In genomic region chr9:78395630-78396351, GRCm38 (mm10) we compare ENCODE assay signal across 9 mouse cellular contexts. TPM values are rescaled to one million over a fixed set of nuclear protein-coding genes. Genes with fewer than 3 reads are reported as not detected.
DNase-seq lines count a peak whose midpoint lies in the region; ATAC-seq lines count a peak whose summit lies in the region.
"Had no signal": no experiment of that assay in that cellular context is flagged by ENCODE, and none has a peak within 500 bp of the region (broad histone marks: within the 10 kb centered on the region; RNA-seq: fewer than 3 reads in every experiment).

Ddx43 (plus strand) TSS chr9:78395777.

- H3K4me3 ChIP-seq in forebrain, embryonic 10.5 days = peak within 1 kb of the TSS; percentile 49
- peak within 1 kb of the TSS; percentile 49 for H3K4me3 ChIP-seq in lung, embryonic 16.5 days (ENCODE audit: low read length)

- 4% methylated on average over 93 of the region's 93 CpGs for WGBS in forebrain, embryonic 10.5 days
- 1% methylated on average over 67 of the region's 93 CpGs for whole genome bisulfite sequencing in lung, embryonic 16.5 days

- ATAC-seq in lung, embryonic 16.5 days (ENCODE audit: low read depth) = peak; percentile 94

- DNase-seq in cerebellum, postnatal 4 days (ENCODE audit: low spot score in 2 of 2) = peak; percentile 26 to 63
- no peak for DNase-seq in cerebellum, adult 11-12 months
- peak; percentile 71 for DNase-seq in forebrain, embryonic 10.5 days (ENCODE audit: extremely low spot score, low spot score)
- DNase-seq in heart, postnatal 14 days = peak; percentile 42 to 49
- DNase-seq in kidney, postnatal 36 days = peak; percentile 18 to 58
- DNase-seq in ovary, postnatal 14 days (ENCODE audit: low spot score) = peak; percentile 15
- peak; percentile 4 to 22 for DNase-seq in thymus, postnatal 10 days (ENCODE audit: low spot score in 2 of 2)

- peaks cover 74% of the 10 kb centered on the region for H3K27me3 ChIP-seq in forebrain, embryonic 10.5 days (ENCODE audit: poor library complexity, severe bottlenecking)
- peaks cover 43% of the 10 kb centered on the region for H3K27me3 ChIP-seq in lung, embryonic 16.5 days (ENCODE audit: control insufficient read depth, insufficient read depth, low read depth, low read length)

- peak within 1 kb of the TSS; percentile 55 for H3K9ac ChIP-seq in lung, embryonic 16.5 days (ENCODE audit: low read length)

- no peaks in the 10 kb centered on the region for H3K9me3 ChIP-seq in forebrain, embryonic 10.5 days
- H3K9me3 ChIP-seq in lung, embryonic 16.5 days (ENCODE audit: control insufficient read depth, low read length) = no peaks in the 10 kb centered on the region

- peak within 1 kb of the TSS; percentile 48; the same call in 1 of the 2 replicates for H3K27ac ChIP-seq in forebrain, embryonic 10.5 days
- H3K27ac ChIP-seq in lung, embryonic 16.5 days (ENCODE audit: low read length) = no peak within 1 kb of the TSS

- peaks cover 10% of the 10 kb centered on the region for H3K4me1 ChIP-seq in forebrain, embryonic 10.5 days
- peaks cover 6% of the 10 kb centered on the region for H3K4me1 ChIP-seq in lung, embryonic 16.5 days (replicated peaks; ENCODE audit: control insufficient read depth, insufficient read depth, low read length)

- H3K4me2 ChIP-seq in lung, embryonic 16.5 days (ENCODE audit: low read depth, low read length) = peak within 1 kb of the TSS; percentile 71

- no peaks in the 10 kb centered on the region for H3K36me3 ChIP-seq in forebrain, embryonic 10.5 days (replicated peaks)
- H3K36me3 ChIP-seq in lung, embryonic 16.5 days (ENCODE audit: control insufficient read depth, insufficient read depth, low read length) = no peaks in the 10 kb centered on the region
- H3K36me3 ChIP-seq: G1E had no signal

- intact Hi-C loops in heart, postnatal 14 days (cut with DNase I) = no loop called here

RNA-seq across cellular contexts. Expression of gene Ddx43, which starts in this region (rescaled TPM):
- 0.17 and 0.24 TPM in 2 replicates for polyA plus RNA-seq in forebrain, embryonic 10.5 days (2016; fragmentation: Nextera tagmentation; extraction: Ambion mirVana)
- not detected for total RNA-seq in heart, postnatal 14 days (2021)
- polyA plus RNA-seq in lung, embryonic 16.5 days (2015; fragmentation: Nextera tagmentation; extraction: Ambion mirVana) = 0.11 and 0.13 TPM in 2 replicates
- polyA plus RNA-seq: G1E had no signal

Comparison
In these comparisons a context has a peak if more than half of its experiments do, and no peak if none do; other contexts are left out.
1. Peak in DNase-seq, H3K4me3 ChIP-seq and H3K27ac ChIP-seq in forebrain, embryonic 10.5 days; RNA of the gene not detected or under 1 TPM.
2. Peak in DNase-seq in heart, postnatal 14 days; RNA of the gene not detected or under 1 TPM.
3. Peak in ATAC-seq, H3K4me3 ChIP-seq, H3K9ac ChIP-seq and H3K4me2 ChIP-seq in lung, embryonic 16.5 days; RNA of the gene not detected or under 1 TPM.